Comparison of ENCODE assay signal across 8 mouse cellular contexts in genomic region chr3:144366976-144367765, GRCm38 (mm10).
DNase-seq lines count a peak whose midpoint lies in the region; ATAC-seq and TF ChIP-seq lines count a peak whose summit lies in the region.

No protein-coding gene starts in this region.

- peak; percentile 38 for TF ChIP-seq CTCF in liver, postnatal 0 days (IDR thresholded peaks at IDR 0.05; ENCODE audit: low read depth)

- H3K27ac ChIP-seq in liver, postnatal 0 days (ENCODE audit: low read depth): no peak overlapping the region
- H3K27ac ChIP-seq in liver, embryonic 12.5 days: no peak overlapping the region
- peak overlapping the region; percentile 51 for H3K27ac ChIP-seq in limb, embryonic 12.5 days

- ATAC-seq in liver, postnatal 0 days: no peak
- no peak for ATAC-seq in liver, embryonic 12.5 days
- ATAC-seq in limb, embryonic 12.5 days (ENCODE audit: insufficient number of reproducible peaks, insufficient read depth, low FRiP score, low TSS enrichment, low read depth): peak; percentile 30; the same call in 1 of the 2 replicates

- 54% methylated on average over 22 of the region's 22 CpGs for WGBS in liver, postnatal 0 days (ENCODE audit: insufficient replicate concordance)
- 57% methylated on average over 22 of the region's 22 CpGs for WGBS in liver, embryonic 12.5 days (ENCODE audit: insufficient replicate concordance)
- 28% methylated on average over 22 of the region's 22 CpGs for WGBS in limb, embryonic 12.5 days

- intact Hi-C loops in heart, postnatal 36 days (cut with DNase I): no loop called here
- intact Hi-C loops in gastrocnemius, postnatal 36 days (cut with DNase I): no loop called here

- no peak overlapping the region for H3K4me3 ChIP-seq in liver, postnatal 0 days (ENCODE audit: low read depth, low read length)
- no peak overlapping the region for H3K4me3 ChIP-seq in liver, embryonic 12.5 days
- peak overlapping the region; percentile 22 for H3K4me3 ChIP-seq in limb, embryonic 12.5 days (replicated peaks)

- no peak for TF ChIP-seq EP300 in liver, postnatal 0 days (IDR thresholded peaks at IDR 0.05; ENCODE audit: low read depth)

- H3K4me2 ChIP-seq in liver, postnatal 0 days (ENCODE audit: low read depth, low read length): no peak overlapping the region
- H3K4me2 ChIP-seq in liver, embryonic 12.5 days: no peak overlapping the region; the same call in 1 of the 2 replicates
- peak overlapping the region; percentile 53 for H3K4me2 ChIP-seq in limb, embryonic 12.5 days

- H3K9me3 ChIP-seq in liver, postnatal 0 days (ENCODE audit: low read length): no peaks in the 10 kb centered on the region
- H3K9me3 ChIP-seq in liver, embryonic 12.5 days (replicated peaks): no peaks in the 10 kb centered on the region
- H3K9me3 ChIP-seq in limb, embryonic 12.5 days: peaks cover 4% of the 10 kb centered on the region; the same call in 1 of the 2 replicates

- 0 out of 2 replicates have a peak, but pooled peaks cover 3% of the 10 kb centered on the region for H3K27me3 ChIP-seq in liver, postnatal 0 days (ENCODE audit: insufficient read depth, low read length)
- H3K27me3 ChIP-seq in liver, embryonic 12.5 days (replicated peaks): no peaks in the 10 kb centered on the region; the same call in 1 of the 2 replicates
- H3K27me3 ChIP-seq in limb, embryonic 12.5 days: no peaks in the 10 kb centered on the region

- H3K4me1 ChIP-seq in liver, postnatal 0 days (ENCODE audit: insufficient read depth): no peaks in the 10 kb centered on the region
- no peaks in the 10 kb centered on the region for H3K4me1 ChIP-seq in liver, embryonic 12.5 days
- peaks cover 37% of the 10 kb centered on the region for H3K4me1 ChIP-seq in limb, embryonic 12.5 days (replicated peaks)

- no peaks in the 10 kb centered on the region for H3K36me3 ChIP-seq in liver, postnatal 0 days (replicated peaks; ENCODE audit: insufficient read depth, low read length)
- no peaks in the 10 kb centered on the region for H3K36me3 ChIP-seq in liver, embryonic 12.5 days
- no peaks in the 10 kb centered on the region for H3K36me3 ChIP-seq in limb, embryonic 12.5 days

- no peak for DNase-seq in liver, postnatal 0 days
- DNase-seq in cerebellum, postnatal 36 days: peak; percentile 7 to 17
- DNase-seq in heart, postnatal 36 days: peak; percentile 2 to 8
- peak; percentile 24 for DNase-seq in right cerebral cortex, postnatal 25 days
- no peak for DNase-seq in thymus, adult 18-20 months
- no peak for DNase-seq in gastrocnemius, postnatal 36 days

- no peak overlapping the region for H3K9ac ChIP-seq in liver, postnatal 0 days (replicated peaks)
- H3K9ac ChIP-seq in liver, embryonic 12.5 days: no peak overlapping the region
- H3K9ac ChIP-seq in limb, embryonic 12.5 days (replicated peaks): peak overlapping the region; percentile 14

Comparison
In these comparisons a context has a peak if more than half of its experiments do, and no peak if none do; other contexts are left out.
1. DNase-seq: peak in cerebellum, postnatal 36 days (2 of 2), heart, postnatal 36 days (2 of 2) and right cerebral cortex, postnatal 25 days (single experiment); none in liver, postnatal 0 days (single experiment), thymus, adult 18-20 months (0 of 2) and gastrocnemius, postnatal 36 days (0 of 2).